Mouse (Mus musculus) embryonic facial prominence, embryonic 12.5 days (tissue): ENCODE data around the gene Gga3. TPM values are rescaled to one million over a fixed set of nuclear protein-coding genes. Genes with fewer than 3 reads are reported as not detected.

Experiments
- ATAC-seq: fragments of 200-750 bp; cut with Nextera tagmentation; 2 replicates; pipeline ENCODE4 v1.8.0; 2017; ENCODE audit not compliant: insufficient number of reproducible peaks, insufficient read depth, low FRiP score, low TSS enrichment
- H3K27ac ChIP-seq: fragments of 300-500 bp; sonication (generic); 2 replicates; pipeline ENCODE4 v1.5.1; 2016; ENCODE audit warnings: mild to moderate bottlenecking
- H3K27me3 ChIP-seq: fragments of 300-500 bp; sonication (generic); 2 replicates; pipeline ENCODE4 v1.6.1; 2016; ENCODE audit warnings: mild to moderate bottlenecking, moderate library complexity
- H3K36me3 ChIP-seq: fragments of 300-500 bp; sonication (generic); 2 replicates; pipeline ENCODE4 v1.6.1; 2016; ENCODE audit warnings: mild to moderate bottlenecking
- H3K4me1 ChIP-seq: fragments of 300-500 bp; sonication (generic); 2 replicates; pipeline ENCODE4 v1.6.1; 2016
- H3K4me2 ChIP-seq: fragments of 300-500 bp; sonication (generic); replicated peaks from 2 replicates; pipeline ENCODE4 v1.6.1; 2016; ENCODE audit warnings: mild to moderate bottlenecking, moderate library complexity
- H3K4me3 ChIP-seq: fragments of 300-500 bp; sonication (generic); 2 replicates; pipeline ENCODE4 v1.5.1; 2016; ENCODE audit warnings: mild to moderate bottlenecking
- H3K9ac ChIP-seq: fragments of 300-500 bp; sonication (generic); 2 replicates; pipeline ENCODE4 v1.6.1; 2016; ENCODE audit warnings: mild to moderate bottlenecking, moderate library complexity
- H3K9me3 ChIP-seq: fragments of 300-500 bp; sonication (generic); 2 replicates; pipeline ENCODE4 v1.6.1; 2016; ENCODE audit warnings: mild to moderate bottlenecking, moderate library complexity
- WGBS: fragments of 180-500 bp; shearing (Covaris S2); methylation state at CpG from one replicate; pipeline ENCODE4 v1.1.7; 2016; 5-methylcytosine and 5-hydroxymethylcytosine counted together
- polyA plus RNA-seq: library from polyadenylated mRNA; unstranded; fragments of >200 nt; fragmentation: Nextera tagmentation; extraction: Ambion mirVana; gene quantifications from 2 replicates; pipeline ENCODE4 v1.2.1, GENCODE M21; 2016

Gene Gga3
- polyA plus RNA-seq, 1 experiment from 2014 or later = 29.1 TPM

- Histone ChIP-seq H3K36me3 (peaks cover 34% of the 10 kb centered on the region), H3K4me1 (peaks cover 11% of the 10 kb centered on the region), H3K9ac (no peak overlapping the region), H3K27ac (no peak overlapping the region), H3K4me2 (no peak overlapping the region), H3K9me3 (no peaks in the 10 kb centered on the region), H3K27me3 (no peaks in the 10 kb centered on the region), H3K4me3 (no peak overlapping the region)
- no peak for ATAC-seq
- WGBS = 84% methylated on average over 7 of the region's 7 CpGs
Observed at GRCm38 (mm10) chr11:115616371-115616770, 12.5 kb upstream of the Gga3 start.

DNA sequence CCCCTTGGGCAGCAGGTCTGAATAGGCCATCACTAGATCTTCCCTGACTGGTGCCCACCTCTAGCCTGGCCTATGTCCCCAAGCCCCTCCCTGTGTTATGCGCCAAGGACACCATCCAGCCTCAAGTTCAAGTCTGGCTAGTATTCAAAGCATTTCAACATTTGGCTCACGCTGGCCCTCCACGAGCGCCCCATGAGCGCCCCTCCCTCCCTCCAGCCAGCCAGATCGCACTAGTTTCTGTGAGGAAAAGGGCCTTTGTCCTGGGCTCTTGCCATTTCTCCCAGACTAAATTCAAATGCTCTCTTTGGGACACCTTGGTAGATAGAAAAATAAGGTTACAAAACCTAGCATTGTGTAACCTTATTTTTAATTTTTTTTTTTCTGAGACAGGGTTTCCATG lies 12.0 kb upstream of the Gga3 start:
- Histone ChIP-seq H3K4me3 (no peak overlapping the region), H3K4me2 (no peak overlapping the region), H3K4me1 (peaks cover 11% of the 10 kb centered on the region), H3K36me3 (peaks cover 29% of the 10 kb centered on the region), H3K27ac (no peak overlapping the region), H3K27me3 (no peaks in the 10 kb centered on the region), H3K9me3 (no peaks in the 10 kb centered on the region), H3K9ac (no peak overlapping the region)
- 89% methylated on average over 6 of the region's 6 CpGs for WGBS
- ATAC-seq = no peak

- Histone ChIP-seq H3K27ac (no peak overlapping the region), H3K9me3 (no peaks in the 10 kb centered on the region), H3K9ac (no peak overlapping the region), H3K36me3 (peaks cover 24% of the 10 kb centered on the region), H3K27me3 (no peaks in the 10 kb centered on the region), H3K4me1 (peaks cover 11% of the 10 kb centered on the region), H3K4me3 (no peak overlapping the region), H3K4me2 (no peak overlapping the region)
- WGBS = 84% methylated on average over 15 of the region's 15 CpGs
- ATAC-seq = no peak
Observed at GRCm38 (mm10) chr11:115615108-115615825, 11.4 kb upstream of the Gga3 start.

DNA sequence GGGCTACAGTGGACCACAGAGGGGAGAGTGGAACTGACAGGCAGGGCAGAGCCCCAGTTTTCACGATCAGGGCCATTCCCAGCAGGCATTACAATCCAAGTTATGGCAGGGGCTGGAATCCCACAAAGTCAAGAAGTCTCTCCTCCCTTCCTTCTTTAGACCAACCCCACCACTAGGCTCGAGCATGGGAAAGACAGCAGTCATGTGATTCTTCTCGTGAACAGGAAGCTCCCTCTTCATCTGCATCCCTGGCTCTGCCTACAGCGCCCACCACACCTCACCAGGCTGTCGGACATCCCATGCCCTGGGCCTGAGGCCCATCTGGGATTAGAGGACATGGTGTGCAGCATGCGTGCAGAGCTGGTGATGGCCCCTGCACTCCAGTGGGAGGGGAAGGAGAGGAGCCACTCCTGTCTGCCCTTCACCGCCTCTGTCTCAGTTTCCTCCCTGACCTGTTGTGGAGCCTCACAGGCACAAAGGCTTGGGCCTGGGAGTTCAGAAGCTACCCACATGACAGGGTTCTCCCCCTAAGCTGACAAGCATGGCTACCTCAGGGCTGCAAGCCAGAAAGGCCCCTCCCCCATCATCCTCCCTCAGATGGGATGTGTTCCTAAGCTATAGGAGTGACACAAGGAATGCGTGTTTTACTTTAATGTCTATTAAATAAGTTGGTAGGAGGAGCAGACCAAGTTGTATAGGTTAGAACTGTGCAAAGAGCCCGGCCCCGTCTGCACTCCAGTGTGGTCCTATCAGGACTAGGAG lies 10.7 kb upstream of the Gga3 start:
- Histone ChIP-seq H3K4me3 (no peak overlapping the region), H3K4me1 (peaks cover 11% of the 10 kb centered on the region), H3K36me3 (peaks cover 17% of the 10 kb centered on the region), H3K27me3 (no peaks in the 10 kb centered on the region), H3K27ac (no peak overlapping the region), H3K9ac (no peak overlapping the region), H3K9me3 (no peaks in the 10 kb centered on the region), H3K4me2 (no peak overlapping the region)
- 86% methylated on average over 10 of the region's 10 CpGs for WGBS
- no peak for ATAC-seq

DNA sequence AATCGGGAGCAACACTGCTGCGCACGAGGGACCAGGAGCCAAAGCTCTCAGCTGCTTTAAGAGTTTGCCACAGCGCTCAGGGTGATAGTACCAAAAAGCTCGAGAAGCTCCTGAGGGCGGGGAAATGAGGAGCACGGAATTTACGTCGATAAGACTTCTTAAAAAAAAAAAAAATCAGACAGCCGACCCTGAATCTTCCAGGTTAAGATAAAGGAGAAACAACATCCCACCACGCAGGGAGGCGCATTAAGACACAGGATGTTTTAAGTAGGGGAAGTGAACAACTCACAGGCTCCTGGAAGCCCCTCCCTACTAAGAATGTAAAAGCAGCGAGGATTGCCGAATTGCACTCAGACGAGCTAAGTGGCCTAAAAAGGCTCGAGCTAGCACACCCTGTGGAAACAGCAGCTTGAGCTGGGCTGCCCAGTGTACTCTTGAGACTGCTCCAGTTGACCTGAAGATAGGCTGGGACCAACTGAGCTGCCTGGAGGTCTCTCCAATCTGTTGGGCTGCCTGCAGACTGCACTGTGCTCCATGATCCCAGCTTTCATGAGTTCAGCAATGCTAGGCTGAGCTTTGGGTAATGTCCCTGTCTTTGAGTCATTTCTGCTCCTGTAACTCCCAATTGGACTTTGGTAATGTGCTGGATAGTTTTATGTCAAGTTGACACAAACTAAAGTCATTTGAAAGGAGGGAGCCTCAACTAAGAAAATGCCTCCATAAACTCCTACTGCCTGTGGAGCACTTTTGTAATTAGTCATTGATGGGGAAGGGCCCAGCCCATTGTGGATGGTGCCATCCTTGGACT lies 9.5 kb upstream of the Gga3 start:
- Histone ChIP-seq H3K27ac (peak overlapping the region; percentile 86), H3K9ac (peak overlapping the region; percentile 66), H3K36me3 (peaks cover 29% of the 10 kb centered on the region), H3K4me1 (peaks cover 11% of the 10 kb centered on the region), H3K4me2 (peak overlapping the region; percentile 82), H3K27me3 (no peaks in the 10 kb centered on the region), H3K4me3 (peak overlapping the region; percentile 65), H3K9me3 (no peaks in the 10 kb centered on the region)
- no peak for ATAC-seq
- WGBS = under 1% methylated on average over 16 of the region's 16 CpGs

DNA sequence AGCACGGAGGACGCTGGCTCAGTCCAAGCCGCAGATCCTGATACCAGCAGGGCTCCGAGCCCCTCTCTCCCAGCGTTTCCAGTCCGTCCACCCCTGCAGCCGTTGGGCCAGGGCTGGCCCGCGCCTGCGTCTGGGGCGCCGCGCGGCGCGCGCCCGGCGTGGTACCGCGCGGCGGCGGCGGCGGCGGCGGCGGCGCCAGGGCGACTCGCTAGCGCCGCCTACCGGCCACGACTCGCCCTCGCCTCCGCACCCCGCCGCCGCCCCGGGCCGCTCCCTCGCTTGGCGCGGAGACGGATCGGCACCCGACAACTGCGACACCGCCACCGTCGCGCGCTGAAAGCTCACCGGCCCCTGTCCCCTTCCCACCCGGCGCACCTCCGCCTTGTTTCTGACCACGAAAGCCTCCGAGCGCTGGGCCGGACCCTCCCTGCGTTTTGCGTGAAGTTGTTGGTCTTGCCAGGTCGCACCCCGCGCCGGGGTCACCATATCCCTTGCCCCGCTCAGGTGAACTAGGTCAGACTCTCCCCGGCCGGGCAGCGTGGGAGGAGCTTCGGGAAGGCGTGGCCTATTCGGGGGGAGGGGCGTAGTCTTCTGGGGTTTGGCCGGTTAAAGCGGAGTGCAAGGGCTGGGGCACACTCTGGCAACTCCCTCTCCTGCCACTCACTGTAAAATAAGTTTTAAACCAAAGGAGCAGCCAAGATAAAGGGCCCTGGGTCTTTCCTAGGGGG lies 8.7 kb upstream of the Gga3 start, which contains the start of gene Mif4gd:
TSS of gene Mif4gd (minus strand) at position 560 of the 728 bp plus-strand sequence.
- Histone ChIP-seq H3K9ac (peak within 1 kb of the TSS; percentile 66), H3K4me3 (peak within 1 kb of the TSS; percentile 65), H3K36me3 (peaks cover 37% of the 10 kb centered on the region), H3K4me2 (peak within 1 kb of the TSS; percentile 82), H3K9me3 (no peaks in the 10 kb centered on the region), H3K27me3 (no peaks in the 10 kb centered on the region), H3K27ac (peak within 1 kb of the TSS; percentile 86), H3K4me1 (peaks cover 11% of the 10 kb centered on the region)
- ATAC-seq = peak; percentile 71
- WGBS = under 1% methylated on average over 75 of the region's 80 CpGs

- H3K36me3 ChIP-seq = peaks cover 42% of the 10 kb centered on the region
- peak overlapping the region; percentile 54 for H3K27ac ChIP-seq
- peak overlapping the region; percentile 65 for H3K4me3 ChIP-seq
- peaks cover 11% of the 10 kb centered on the region for H3K4me1 ChIP-seq
- WGBS = 1% methylated on average over 13 of the region's 13 CpGs
- no peaks in the 10 kb centered on the region for H3K9me3 ChIP-seq
- H3K27me3 ChIP-seq = no peaks in the 10 kb centered on the region
- H3K4me2 ChIP-seq = peak overlapping the region; percentile 82
- ATAC-seq = peak; percentile 2; the same call in 1 of the 2 replicates
- peak overlapping the region; percentile 66 for H3K9ac ChIP-seq
Observed at GRCm38 (mm10) chr11:115612059-115612409, 8.2 kb upstream of the Gga3 start.

DNA sequence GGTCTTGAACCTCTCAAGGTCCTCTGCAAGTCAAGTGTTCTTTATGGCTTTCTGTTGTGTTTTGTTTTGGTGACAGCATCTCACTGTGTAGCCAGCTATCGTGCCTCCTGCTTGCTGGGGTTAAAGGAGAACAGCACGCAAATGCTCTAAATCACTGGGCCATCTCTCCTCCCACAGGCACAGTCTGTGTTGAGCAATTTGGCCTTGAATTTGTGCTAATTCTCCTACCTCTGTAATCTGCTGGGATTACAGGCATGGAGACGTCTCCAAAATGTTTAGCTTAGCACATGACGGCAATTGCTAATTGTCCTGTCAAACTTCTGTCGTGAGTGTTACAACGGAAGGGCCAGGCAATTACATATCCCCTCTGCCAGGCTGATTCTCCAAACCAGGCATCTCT lies 7.3 kb upstream of the Gga3 start:
- Histone ChIP-seq H3K36me3 (peaks cover 51% of the 10 kb centered on the region), H3K9ac (no peak overlapping the region)

GRCm38 (mm10) chr11:115609576-115609975 lies 5.7 kb upstream of the Gga3 start:
- no peak overlapping the region for H3K27ac ChIP-seq
- no peak overlapping the region for H3K4me2 ChIP-seq
- 66% methylated on average over 3 of the region's 3 CpGs for WGBS
- ATAC-seq = no peak
- peaks cover 19% of the 10 kb centered on the region for H3K4me1 ChIP-seq
- no peaks in the 10 kb centered on the region for H3K9me3 ChIP-seq
- no peak overlapping the region for H3K4me3 ChIP-seq
- H3K36me3 ChIP-seq = peaks cover 42% of the 10 kb centered on the region
- H3K27me3 ChIP-seq = no peaks in the 10 kb centered on the region
- no peak overlapping the region for H3K9ac ChIP-seq

More for the DNA sequence above, 7.3 kb upstream of the Gga3 start:
- no peak overlapping the region for H3K4me3 ChIP-seq
- no peaks in the 10 kb centered on the region for H3K27me3 ChIP-seq
- no peak for ATAC-seq
- H3K4me1 ChIP-seq = peaks cover 11% of the 10 kb centered on the region
- no peak overlapping the region for H3K4me2 ChIP-seq
- 61% methylated on average over 6 of the region's 6 CpGs for WGBS
- H3K27ac ChIP-seq = no peak overlapping the region
- H3K9me3 ChIP-seq = no peaks in the 10 kb centered on the region

DNA sequence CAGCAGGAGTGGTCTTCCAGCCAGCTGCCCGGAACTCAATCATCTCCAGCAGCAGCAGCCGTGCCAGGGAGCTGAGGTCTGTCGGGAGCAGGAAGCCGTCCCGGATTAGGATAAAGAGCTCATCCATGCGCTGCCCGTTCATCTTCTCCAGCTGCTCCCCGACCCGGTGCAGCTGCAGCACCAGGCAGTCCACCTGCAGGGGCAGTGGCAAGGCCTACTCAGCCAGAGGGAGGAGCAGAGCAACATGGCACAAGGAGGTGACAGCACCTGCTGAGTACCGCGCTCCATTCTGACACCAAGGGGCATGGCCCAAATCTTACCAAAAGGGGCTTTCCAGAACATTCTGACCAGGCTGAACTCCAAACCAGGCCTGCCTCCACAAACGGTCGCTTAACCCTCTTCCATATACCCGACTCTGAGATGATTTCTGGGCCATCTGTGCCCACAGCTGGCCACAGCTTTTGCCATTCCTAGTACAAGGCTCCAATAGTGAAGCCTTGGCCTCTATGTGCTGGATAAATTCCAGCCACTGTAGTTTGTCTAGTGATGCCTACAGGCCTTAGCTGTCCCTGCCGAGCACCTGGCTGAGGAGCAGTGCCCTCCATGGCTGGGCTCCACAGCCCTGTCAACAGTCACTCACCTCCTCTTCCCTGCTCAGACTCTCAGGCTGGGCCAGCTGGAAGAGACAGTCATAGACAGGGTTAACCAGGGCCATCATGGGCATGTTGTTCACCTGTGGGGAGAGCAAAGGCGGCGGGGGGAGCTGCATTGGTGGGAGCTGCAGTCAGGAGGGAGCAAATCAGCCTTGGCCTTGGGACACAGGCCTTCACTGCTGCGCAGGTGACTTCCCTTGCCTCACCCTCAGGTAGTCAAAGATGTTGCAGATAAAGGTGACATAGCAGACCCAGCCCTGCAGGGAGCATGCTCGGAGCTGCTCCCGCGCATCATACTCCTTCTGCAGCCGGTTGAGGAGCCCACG lies 4.9 kb upstream of the Gga3 start:
- Histone ChIP-seq H3K4me3 (no peak overlapping the region), H3K27me3 (no peaks in the 10 kb centered on the region), H3K4me1 (peaks cover 20% of the 10 kb centered on the region), H3K9ac (no peak overlapping the region), H3K36me3 (peaks cover 40% of the 10 kb centered on the region), H3K4me2 (no peak overlapping the region), H3K9me3 (no peaks in the 10 kb centered on the region), H3K27ac (no peak overlapping the region)
- 82% methylated on average over 23 of the region's 23 CpGs for WGBS
- no peak for ATAC-seq
